Mouse (Mus musculus) stomach, postnatal 0 days (tissue): Measurements from ENCODE around the gene Glyctk.

ENCODE experiments used
- CTCF ChIP-seq: IDR thresholded peaks from 2 replicates; pipeline ENCODE4 v1.5.1; 2016; ENCODE audit warnings: antibody characterized with exemption, low read depth, mild to moderate bottlenecking, moderate library complexity
- EP300 ChIP-seq: optimal IDR thresholded peaks from 2 replicates; pipeline ENCODE3; 2016; ENCODE audit warnings: antibody characterized with exemption

DNA sequence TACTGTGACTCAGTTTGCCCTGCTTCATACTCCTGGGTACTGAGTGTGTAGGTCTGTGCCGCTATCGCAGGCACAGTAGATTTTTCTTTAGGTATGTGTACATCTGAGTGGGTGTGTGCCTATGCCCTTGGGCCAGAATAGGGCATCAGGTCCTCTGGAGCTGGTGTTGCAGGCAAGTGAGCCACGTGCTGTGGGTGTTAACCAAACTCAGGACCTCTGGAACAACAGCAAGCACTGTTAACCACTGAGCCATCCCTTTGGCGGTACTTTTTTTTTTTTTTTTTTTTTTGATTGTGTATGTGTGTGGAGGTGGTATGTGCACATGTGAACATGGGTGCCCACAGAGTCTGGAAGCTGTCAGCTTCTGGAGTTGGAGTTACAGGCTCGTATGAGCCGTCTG is 19.9 kb upstream of the Glyctk start:
- TF ChIP-seq EP300 = no peak
- TF ChIP-seq CTCF = no peak
